Mouse (Mus musculus) neural tube, embryonic 14.5 days (tissue): ENCODE measurements around the gene Trappc10. TPM values are rescaled to one million over a fixed set of nuclear protein-coding genes. Genes with fewer than 3 reads are reported as not detected.

Experiments
- ATAC-seq: fragments of 200-750 bp; cut with Nextera tagmentation; 2 replicates; pipeline ENCODE4 v1.8.0; 2017; ENCODE audit warnings: low read depth, mild to moderate bottlenecking, moderate TSS enrichment, moderate library complexity
- H3K27ac ChIP-seq: fragments of 300-500 bp; sonication (generic); 2 replicates; pipeline ENCODE4 v1.5.1; 2014; ENCODE audit warnings: low read depth, mild to moderate bottlenecking, control low read depth, low read length, moderate library complexity, mixed read lengths
- H3K27me3 ChIP-seq: fragments of 300-500 bp; sonication (generic); 2 replicates; pipeline ENCODE4 v1.6.1; 2014; ENCODE audit warnings: low read length; ENCODE audit not compliant: control insufficient read depth, insufficient read depth
- H3K36me3 ChIP-seq: fragments of 300-500 bp; sonication (generic); 2 replicates; pipeline ENCODE4 v1.6.1; 2014; ENCODE audit warnings: low read length, mixed read lengths; ENCODE audit not compliant: control insufficient read depth, insufficient read depth
- H3K4me1 ChIP-seq: fragments of 300-500 bp; sonication (generic); 2 replicates; pipeline ENCODE4 v1.6.1; 2014; ENCODE audit warnings: low read length; ENCODE audit not compliant: control insufficient read depth, insufficient read depth
- H3K4me2 ChIP-seq: fragments of 300-500 bp; sonication (generic); 2 replicates; pipeline ENCODE4 v1.6.1; 2014; ENCODE audit warnings: mild to moderate bottlenecking, low read depth, low read length, control low read depth
- H3K4me3 ChIP-seq: fragments of 300-500 bp; sonication (generic); 2 replicates; pipeline ENCODE4 v1.5.1; 2014; ENCODE audit warnings: low read depth, low read length, control low read depth, mixed read lengths
- H3K9ac ChIP-seq: fragments of 300-500 bp; sonication (generic); replicated peaks from 2 replicates; pipeline ENCODE4 v1.6.1; 2014; ENCODE audit warnings: low read depth, mild to moderate bottlenecking, control low read depth, low read length, mixed read lengths
- H3K9me3 ChIP-seq: fragments of 300-500 bp; sonication (generic); 2 replicates; pipeline ENCODE4 v1.6.1; 2016; ENCODE audit warnings: low read length; ENCODE audit not compliant: control insufficient read depth
- WGBS: fragments of 180-500 bp; shearing (Covaris S2); extraction: QIAGEN DNeasy Blood & Tissue Kit; methylation state at CpG from one replicate; pipeline ENCODE4 v1.1.7; 2014; 5-methylcytosine and 5-hydroxymethylcytosine counted together
- polyA plus RNA-seq: library from polyadenylated mRNA; unstranded; fragments of >200 nt; fragmentation: Nextera tagmentation; extraction: Ambion mirVana; gene quantifications from 2 replicates; pipeline ENCODE4 v1.2.1, GENCODE M21; 2014

The Trappc10 gene
- polyA plus RNA-seq, 1 experiment from 2014 or later = 43.2 TPM

GRCm38 (mm10) chr10:78264735-78265134, 20.3 kb upstream of the Trappc10 start:
- Histone ChIP-seq H3K4me3 (no peak overlapping the region), H3K4me2 (no peak overlapping the region), H3K9ac (no peak overlapping the region), H3K27me3 (no peaks in the 10 kb centered on the region), H3K36me3 (no peaks in the 10 kb centered on the region), H3K4me1 (no peaks in the 10 kb centered on the region), H3K27ac (no peak overlapping the region), H3K9me3 (no peaks in the 10 kb centered on the region)
- WGBS = 84% methylated on average over 3 of the region's 3 CpGs
- no peak for ATAC-seq

- ATAC-seq = no peak
- no peaks in the 10 kb centered on the region for H3K36me3 ChIP-seq
- WGBS = 73% methylated on average over 7 of the region's 7 CpGs
Measured at GRCm38 (mm10) chr10:78260916-78261650, 16.6 kb upstream of the Trappc10 start.

DNA sequence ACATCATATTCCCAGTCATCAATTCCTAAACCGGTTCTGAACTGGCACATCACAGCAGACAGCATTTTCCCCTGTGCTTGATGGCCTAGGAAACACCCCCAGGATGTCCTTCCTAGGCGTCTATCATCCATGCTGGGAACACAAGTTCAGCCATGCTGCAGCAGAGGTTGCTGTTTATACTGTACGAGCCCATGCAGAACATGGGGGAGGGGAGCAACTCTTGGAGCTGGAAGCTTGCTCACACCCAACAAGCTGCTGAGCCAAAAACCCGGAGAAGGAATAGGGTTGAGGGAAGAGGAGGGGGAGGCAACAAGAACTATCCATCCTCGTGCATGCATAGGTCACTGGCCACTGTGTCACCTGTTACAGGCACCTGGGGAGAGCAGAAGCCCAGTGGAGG, 15.9 kb upstream of the Trappc10 start:
- H3K9me3 ChIP-seq = no peaks in the 10 kb centered on the region

More at GRCm38 (mm10) chr10:78260916-78261650, 16.6 kb upstream of the Trappc10 start:
- no peak overlapping the region for H3K4me2 ChIP-seq
- H3K27me3 ChIP-seq = no peaks in the 10 kb centered on the region
- no peaks in the 10 kb centered on the region for H3K4me1 ChIP-seq
- H3K27ac ChIP-seq = no peak overlapping the region
- no peak overlapping the region for H3K9ac ChIP-seq
- H3K4me3 ChIP-seq = no peak overlapping the region
- H3K9me3 ChIP-seq = no peaks in the 10 kb centered on the region

GRCm38 (mm10) chr10:78259702-78260101, 15.3 kb upstream of the Trappc10 start:
- Histone ChIP-seq H3K4me1 (no peaks in the 10 kb centered on the region), H3K36me3 (no peaks in the 10 kb centered on the region), H3K27ac (no peak overlapping the region), H3K4me3 (no peak overlapping the region), H3K9me3 (no peaks in the 10 kb centered on the region), H3K27me3 (no peaks in the 10 kb centered on the region), H3K9ac (no peak overlapping the region), H3K4me2 (no peak overlapping the region)
- 59% methylated on average over 6 of the region's 6 CpGs for WGBS
- no peak for ATAC-seq

More for the DNA sequence above, 15.9 kb upstream of the Trappc10 start:
- H3K27ac ChIP-seq = no peak overlapping the region
- no peak overlapping the region for H3K4me3 ChIP-seq
- no peak overlapping the region for H3K4me2 ChIP-seq
- H3K36me3 ChIP-seq = no peaks in the 10 kb centered on the region
- 27% methylated on average over 5 of the region's 5 CpGs for WGBS
- no peaks in the 10 kb centered on the region for H3K27me3 ChIP-seq
- H3K4me1 ChIP-seq = no peaks in the 10 kb centered on the region
- no peak overlapping the region for H3K9ac ChIP-seq
- no peak for ATAC-seq

- Histone ChIP-seq H3K4me3 (no peak overlapping the region), H3K9ac (no peak overlapping the region), H3K36me3 (no peaks in the 10 kb centered on the region), H3K4me2 (no peak overlapping the region), H3K4me1 (no peaks in the 10 kb centered on the region), H3K27me3 (no peaks in the 10 kb centered on the region), H3K27ac (no peak overlapping the region), H3K9me3 (no peaks in the 10 kb centered on the region)
- WGBS = 80% methylated on average over 5 of the region's 5 CpGs
- ATAC-seq = no peak
Measured at GRCm38 (mm10) chr10:78259230-78259629, 14.8 kb upstream of the Trappc10 start.

DNA sequence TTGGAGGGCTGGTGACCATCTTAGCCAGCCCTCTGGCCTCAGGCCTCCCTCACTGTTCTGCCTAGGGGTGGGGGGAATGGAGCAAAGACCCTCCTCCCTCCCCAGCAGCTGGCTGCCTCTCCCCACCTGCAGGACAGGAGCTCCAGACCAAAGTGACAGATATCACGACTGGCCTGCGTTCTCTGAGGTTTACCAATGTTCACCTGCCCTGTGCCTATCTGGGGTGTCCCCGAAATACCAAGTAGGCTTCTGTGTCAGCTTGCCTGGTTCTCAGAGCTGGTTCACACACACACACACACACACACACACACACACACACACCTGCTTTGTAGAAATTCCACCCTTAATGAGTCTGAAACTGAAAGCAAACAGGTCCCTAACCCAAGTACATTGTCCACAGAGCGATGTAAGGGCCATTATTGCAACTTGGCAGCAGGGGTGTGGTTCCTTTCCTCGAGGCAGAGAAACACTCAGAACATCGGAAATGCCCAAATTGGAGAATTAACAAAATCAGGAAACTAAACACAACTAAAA, 13.8 kb upstream of the Trappc10 start:
- no peak overlapping the region for H3K4me3 ChIP-seq
- H3K27ac ChIP-seq = no peak overlapping the region
- no peaks in the 10 kb centered on the region for H3K27me3 ChIP-seq
- H3K9me3 ChIP-seq = no peaks in the 10 kb centered on the region
- no peak for ATAC-seq
- no peaks in the 10 kb centered on the region for H3K4me1 ChIP-seq
- no peaks in the 10 kb centered on the region for H3K36me3 ChIP-seq
- WGBS = 74% methylated on average over 6 of the region's 6 CpGs
- H3K9ac ChIP-seq = no peak overlapping the region
- no peak overlapping the region for H3K4me2 ChIP-seq

- whole genome bisulfite sequencing = 71% methylated on average over 4 of the region's 4 CpGs
- Histone ChIP-seq H3K9me3 (no peaks in the 10 kb centered on the region), H3K27ac (no peak overlapping the region), H3K36me3 (no peaks in the 10 kb centered on the region), H3K4me3 (no peak overlapping the region), H3K9ac (no peak overlapping the region), H3K27me3 (no peaks in the 10 kb centered on the region), H3K4me1 (no peaks in the 10 kb centered on the region), H3K4me2 (no peak overlapping the region)
- no peak for ATAC-seq
Measured at GRCm38 (mm10) chr10:78255646-78256059, 11.2 kb upstream of the Trappc10 start.

GRCm38 (mm10) chr10:78247206-78247605, 2.8 kb upstream of the Trappc10 start:
- Histone ChIP-seq H3K27ac (no peak overlapping the region), H3K4me2 (no peak overlapping the region), H3K27me3 (no peaks in the 10 kb centered on the region), H3K4me1 (peaks cover 17% of the 10 kb centered on the region), H3K9ac (no peak overlapping the region), H3K9me3 (no peaks in the 10 kb centered on the region), H3K4me3 (no peak overlapping the region), H3K36me3 (no peaks in the 10 kb centered on the region)
- WGBS = 87% methylated on average over 3 of the region's 3 CpGs
- no peak for ATAC-seq

- no peaks in the 10 kb centered on the region for H3K9me3 ChIP-seq
- H3K27ac ChIP-seq = no peak overlapping the region
- no peaks in the 10 kb centered on the region for H3K27me3 ChIP-seq
- no peak overlapping the region for H3K4me3 ChIP-seq
- H3K36me3 ChIP-seq = no peaks in the 10 kb centered on the region
- H3K4me2 ChIP-seq = no peak overlapping the region
- no peak for ATAC-seq
- H3K9ac ChIP-seq = no peak overlapping the region
- peaks cover 17% of the 10 kb centered on the region for H3K4me1 ChIP-seq
- WGBS = 93% methylated on average over 4 of the region's 4 CpGs
Measured at GRCm38 (mm10) chr10:78246725-78247124, 2.3 kb upstream of the Trappc10 start.
